Mouse (Mus musculus) megakaryocyte, embryonic 14.5 days (primary cell): Measurements from ENCODE around the gene H2-Aa.

ENCODE experiments used
- FLI1 ChIP-seq: IDR thresholded peaks from 2 replicates; pipeline ENCODE4 v1.6.1; 2012; ENCODE audit warnings: low read length, inconsistent platforms, mixed read lengths
- GATA1 ChIP-seq: IDR thresholded peaks from 3 replicates; pipeline ENCODE4 v1.6.1; 2012; ENCODE audit warnings: mixed read lengths, low read length, inconsistent platforms, borderline replicate concordance

DNA sequence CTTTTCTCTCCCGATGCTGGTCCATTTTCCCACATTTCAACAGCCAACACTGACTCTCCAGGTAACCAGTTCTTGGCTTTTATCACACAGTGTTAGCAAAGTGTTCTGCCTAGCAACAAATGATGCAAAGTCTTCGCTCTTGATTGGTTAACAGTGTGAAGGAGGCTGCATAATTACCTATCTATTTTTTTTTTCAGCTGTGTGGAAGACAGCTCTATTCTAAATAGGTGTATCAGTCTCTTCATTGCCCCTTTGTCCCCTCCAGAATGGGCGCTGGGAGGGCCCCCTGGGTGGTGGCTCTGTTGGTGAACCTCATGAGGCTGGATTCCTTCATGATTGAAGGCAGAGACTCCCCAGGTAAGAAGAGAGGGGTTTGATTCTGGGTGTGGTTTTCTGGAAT lies 48.9 kb downstream of the H2-Aa start, which contains the start of gene H2-Ob:
- TF ChIP-seq GATA1 (no peak), FLI1 (no peak)
